Mouse (Mus musculus): ENCODE data around the gene Gm9732. TPM values are rescaled to one million over a fixed set of nuclear protein-coding genes. Genes with fewer than 3 reads are reported as not detected.
"Not testable (repeated sequence)": the region's sequence is repeated elsewhere in the genome, so short reads cannot be mapped to it uniquely, and the experiment has no call there.

The Gm9732 gene
- polyA plus RNA-seq, 1 experiment from 2014 or later: not detected

DNA sequence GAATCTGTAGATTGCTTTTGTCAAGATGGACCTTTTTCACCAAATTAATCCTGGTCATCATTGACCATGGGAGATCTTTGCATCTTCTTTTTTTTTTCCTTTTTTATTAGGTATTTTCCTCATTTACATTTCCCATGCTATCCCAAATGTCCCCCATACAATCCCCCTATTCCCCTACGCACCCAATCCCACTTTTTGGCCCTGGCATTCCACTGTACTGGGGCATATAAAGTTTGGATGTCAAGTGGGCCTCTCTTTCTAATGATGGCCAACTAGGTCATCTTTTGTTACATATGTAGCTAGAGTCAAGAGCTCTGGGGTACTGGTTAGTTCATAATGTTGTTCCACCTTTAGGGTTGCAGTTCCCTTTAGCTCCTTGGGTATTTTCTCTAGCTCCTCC lies 62.8 kb downstream of the Gm9732 start:
- not testable (repeated sequence) for ATAC-seq (replicated peaks; ENCODE audit: extremely low read depth, insufficient read depth, low FRiP score); H3K36me3 ChIP-seq (ENCODE audit: control insufficient read depth, insufficient read depth); H3K4me1 ChIP-seq (ENCODE audit: control insufficient read depth, insufficient read depth, low read length); H3K27ac ChIP-seq (ENCODE audit: low read length); H3K4me3 ChIP-seq (ENCODE audit: low read length); H3K27me3 ChIP-seq (ENCODE audit: control insufficient read depth, insufficient read depth, low read length); H3K9me3 ChIP-seq (replicated peaks; ENCODE audit: control insufficient read depth, low read length); H3K9ac ChIP-seq (ENCODE audit: low read length); H3K4me2 ChIP-seq (ENCODE audit: low read depth, low read length)
- WGBS: 60% methylated on average over 1 of the region's 1 CpGs

DNA sequence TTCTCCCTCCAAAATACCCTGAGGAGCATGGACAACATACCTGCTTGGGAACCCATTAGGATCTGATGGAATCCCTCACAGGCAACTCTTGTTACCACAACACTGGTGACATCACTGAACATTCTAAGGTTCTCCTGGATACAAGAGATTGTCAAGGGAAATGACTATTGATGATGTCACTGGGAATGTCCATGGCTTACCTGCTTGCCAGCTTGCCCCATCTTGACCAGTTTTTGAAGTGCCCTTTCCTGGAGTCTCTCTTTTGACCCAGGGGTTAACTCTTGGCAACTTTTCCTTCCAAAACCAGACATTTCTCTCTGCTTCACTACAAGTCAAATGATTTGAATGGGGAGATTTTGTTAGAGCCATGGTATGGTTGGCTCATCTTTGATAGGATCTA lies 72.9 kb downstream of the Gm9732 start, which contains the start of gene 1700001F09Rik:
TSS of gene 1700001F09Rik (minus strand) at position 101 of the 400 bp plus-strand sequence.
- H3K27me3 ChIP-seq (ENCODE audit: control insufficient read depth, insufficient read depth, low read length); ATAC-seq (replicated peaks; ENCODE audit: extremely low read depth, insufficient read depth, low FRiP score); H3K36me3 ChIP-seq (ENCODE audit: control insufficient read depth, insufficient read depth); H3K4me2 ChIP-seq (ENCODE audit: low read depth, low read length); H3K4me3 ChIP-seq (ENCODE audit: low read length); H3K27ac ChIP-seq (ENCODE audit: low read length); H3K4me1 ChIP-seq (ENCODE audit: control insufficient read depth, insufficient read depth, low read length); H3K9ac ChIP-seq (ENCODE audit: low read length); H3K9me3 ChIP-seq (replicated peaks; ENCODE audit: control insufficient read depth, low read length): not testable (repeated sequence)

DNA sequence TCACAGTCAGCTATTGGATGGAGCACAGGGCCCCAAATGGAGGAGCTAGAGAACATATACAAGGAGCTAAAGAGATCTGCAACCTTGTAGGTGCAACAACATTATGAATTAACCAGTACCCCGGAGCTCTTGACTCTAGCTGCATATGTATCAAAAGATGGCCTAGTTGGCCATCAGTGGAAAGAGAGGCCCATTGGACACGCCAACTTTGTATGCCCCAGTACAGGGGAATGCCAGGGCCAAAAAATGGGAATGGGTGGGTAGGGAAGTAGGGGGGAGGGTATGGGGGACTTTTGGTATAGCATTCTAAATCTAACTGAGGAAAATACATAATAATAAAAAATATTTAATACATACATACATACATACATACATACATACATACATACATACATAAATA lies 78.1 kb downstream of the Gm9732 start:
- H3K27ac ChIP-seq (ENCODE audit: low read length); H3K9me3 ChIP-seq (replicated peaks; ENCODE audit: control insufficient read depth, low read length); H3K9ac ChIP-seq (ENCODE audit: low read length); H3K4me3 ChIP-seq (ENCODE audit: low read length); H3K4me1 ChIP-seq (ENCODE audit: control insufficient read depth, insufficient read depth, low read length); H3K4me2 ChIP-seq (ENCODE audit: low read depth, low read length); H3K36me3 ChIP-seq (ENCODE audit: control insufficient read depth, insufficient read depth); ATAC-seq (replicated peaks; ENCODE audit: extremely low read depth, insufficient read depth, low FRiP score); H3K27me3 ChIP-seq (ENCODE audit: control insufficient read depth, insufficient read depth, low read length): not testable (repeated sequence)
- 54% methylated on average over 1 of the region's 2 CpGs for WGBS

Other genes with a start within 250 kb of the Gm9732 start
- gene Gm8094, start 198.4 kb upstream of the Gm9732 start, polyA plus RNA-seq (2015; fragmentation: Nextera tagmentation; extraction: Ambion mirVana): 0.11 TPM in 1 of 2 replicates, not detected in the other
- gene Gm8104, start 174.4 kb upstream of the Gm9732 start, polyA plus RNA-seq (2015; fragmentation: Nextera tagmentation; extraction: Ambion mirVana): not detected in 2 replicates
- not detected in 2 replicates for gene Gm7233, start 95.2 kb upstream of the Gm9732 start, polyA plus RNA-seq (2015; fragmentation: Nextera tagmentation; extraction: Ambion mirVana)
- gene Gm8122, start 39.7 kb upstream of the Gm9732 start, polyA plus RNA-seq (2015; fragmentation: Nextera tagmentation; extraction: Ambion mirVana): not detected in 2 replicates
- gene Gm8126, start 16.4 kb upstream of the Gm9732 start, polyA plus RNA-seq (2015; fragmentation: Nextera tagmentation; extraction: Ambion mirVana): not detected in 2 replicates
- not detected in 2 replicates for gene Gm8127, start 18.8 kb downstream of the Gm9732 start, polyA plus RNA-seq (2015; fragmentation: Nextera tagmentation; extraction: Ambion mirVana)
- gene 1700001F09Rik, start 72.8 kb downstream of the Gm9732 start, polyA plus RNA-seq (2015; fragmentation: Nextera tagmentation; extraction: Ambion mirVana): not detected in 2 replicates
- not detected in 2 replicates for gene Gm8138, start 141.3 kb downstream of the Gm9732 start, polyA plus RNA-seq (2015; fragmentation: Nextera tagmentation; extraction: Ambion mirVana)

All from heart, embryonic 16.5 days (tissue).